Mouse (Mus musculus) G1E (cell line): ENCODE measurements at regions not wholly inside any gene's neighbourhood (a gene's known extent, or its start where the extent isn't known, plus 50 kb on each side); places are given as distances from the start of the nearest gene placed in this dataset.

ENCODE experiments used
- CTCF ChIP-seq: IDR thresholded peaks from 2 replicates; pipeline ENCODE4 v1.5.1; 2012; ENCODE audit warnings: low read depth, low read length, inconsistent platforms, mixed read lengths
- GATA1 ChIP-seq: IDR thresholded peaks from 2 replicates; pipeline ENCODE4 v1.6.1; 2012; ENCODE audit warnings: borderline replicate concordance, low read length, inconsistent platforms, mixed read lengths
- GATA2 ChIP-seq: IDR thresholded peaks from 2 replicates; pipeline ENCODE4 v1.6.1; 2012; ENCODE audit warnings: low read depth, low read length, inconsistent platforms, borderline replicate concordance
- POLR2AphosphoS5 ChIP-seq: IDR thresholded peaks from 2 replicates; pipeline ENCODE4 v1.6.1; 2012; ENCODE audit warnings: low read depth, low read length, inconsistent platforms; ENCODE audit not compliant: insufficient replicate concordance

DNA sequence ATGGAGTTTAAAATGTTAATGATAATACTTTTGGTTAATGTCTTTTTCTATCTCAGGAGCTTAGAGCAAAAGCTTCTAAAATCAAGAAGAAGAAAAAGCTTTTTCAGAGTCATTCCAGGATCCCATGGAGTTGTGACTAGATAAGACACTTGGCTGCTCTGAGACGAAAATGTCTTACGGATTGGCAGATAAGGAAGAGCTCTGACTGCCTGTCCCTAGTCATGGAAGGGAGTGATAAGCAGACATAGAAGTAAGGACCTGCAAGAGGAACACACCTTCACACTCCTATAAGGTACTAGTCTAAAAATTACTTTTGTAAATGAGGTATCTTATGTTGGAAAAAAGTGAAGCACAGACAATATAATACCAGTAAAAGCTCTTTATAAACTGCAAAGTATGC lies 260.2 kb downstream of the Sv2b start:
- TF ChIP-seq CTCF (no peak), GATA1 (no peak), GATA2 (no peak), POLR2AphosphoS5 (no peak)
